Mouse (Mus musculus): ENCODE results near the gene Gm4181.
"Not testable (repeated sequence)": the region's sequence is repeated elsewhere in the genome, so short reads cannot be mapped to it uniquely, and the experiment has no call there.

Gene Gm4181

GRCm38 (mm10) chr14:51635566-51635965 is at the start of gene Gm4181:
Gene Gm4181, minus strand, starts transcription at chr14:51635666.
- DNase-seq (ENCODE audit: low spot score in 2 of 2): not testable (repeated sequence)

- no peak for DNase-seq (ENCODE audit: low spot score in 2 of 2)
Observed at GRCm38 (mm10) chr14:51677269-51677668, 41.8 kb upstream of the Gm4181 start.

- DNase-seq (ENCODE audit: low spot score in 2 of 2): peak; percentile 3 to 16
Observed at GRCm38 (mm10) chr14:51632426-51632825, 3.0 kb downstream of the Gm4181 start.

- no peak for DNase-seq (ENCODE audit: low spot score in 2 of 2)
Observed at GRCm38 (mm10) chr14:51611210-51611609, 24.3 kb downstream of the Gm4181 start, which contains the start of gene Gm17078. Gene Gm17078, minus strand, starts transcription at chr14:51611310.

GRCm38 (mm10) chr14:51592039-51592438 is 43.4 kb downstream of the Gm4181 start, which contains the start of gene Gm17174:
Gene Gm17174, minus strand, starts transcription at chr14:51592139.
- not testable (repeated sequence) for DNase-seq (ENCODE audit: low spot score in 2 of 2)

All from thymus, postnatal 10 days (tissue).